Mouse (Mus musculus): ENCODE data around the gene Ehmt2.
A peak's percentile ranks its signal among the peaks of the same experiment; 100 is the strongest.
"Not testable (repeated sequence)": the region's sequence is repeated elsewhere in the genome, so short reads cannot be mapped to it uniquely, and the experiment has no call there.

The Ehmt2 gene

DNA sequence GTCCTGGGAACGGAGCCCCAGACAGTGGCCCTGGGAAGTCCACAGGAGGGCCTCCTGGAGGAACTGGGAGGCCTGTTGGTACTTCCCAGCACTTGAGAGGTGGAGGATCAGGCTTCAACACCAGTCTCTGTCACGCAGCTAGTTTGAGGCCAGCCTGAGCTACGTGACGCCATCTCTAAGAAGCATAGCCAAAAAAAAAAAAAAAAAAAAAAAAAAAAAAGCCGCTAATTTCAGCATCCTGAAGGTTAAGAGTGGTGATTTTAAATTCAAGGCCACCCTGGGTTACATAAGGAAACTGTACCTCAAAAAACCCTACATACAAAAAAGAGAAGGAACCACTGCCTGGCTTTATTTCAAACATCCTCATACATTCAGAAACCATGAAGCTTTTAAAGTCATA is 26.0 kb downstream of the Ehmt2 start:
- DNase-seq (ENCODE audit: low spot score in 2 of 2) = no peak

DNA sequence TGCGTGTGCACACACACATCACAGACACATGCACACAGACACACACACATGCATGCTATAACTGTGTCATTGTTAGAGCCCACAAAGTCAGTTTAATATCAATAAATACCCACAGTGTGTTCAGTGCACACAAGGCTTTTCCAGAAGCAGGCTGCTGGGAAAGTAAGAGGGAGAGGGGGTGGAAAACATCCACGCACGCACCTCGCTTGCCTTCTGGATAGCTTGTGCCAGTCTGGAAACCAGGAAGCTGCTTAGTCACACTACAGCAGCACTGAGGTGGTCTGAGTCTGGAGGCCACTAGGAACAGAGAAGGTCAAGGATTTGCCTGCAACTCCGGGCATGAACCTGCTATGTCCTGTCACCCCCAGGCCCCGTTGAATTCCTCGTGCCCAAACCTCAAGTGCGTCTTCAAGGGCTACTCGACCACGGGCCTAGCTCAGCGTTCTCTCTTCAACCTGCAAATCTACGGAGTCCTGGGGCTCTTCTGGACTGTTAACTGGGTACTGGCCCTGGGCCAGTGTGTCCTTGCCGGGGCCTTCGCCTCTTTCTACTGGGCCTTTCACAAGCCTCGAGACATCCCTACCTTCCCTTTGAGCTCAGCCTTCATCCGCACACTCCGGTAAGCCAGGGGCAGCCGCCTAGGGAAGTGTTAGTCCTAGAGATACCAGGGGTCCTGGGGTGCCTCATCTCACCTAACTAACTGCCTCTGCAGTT is 29.2 kb downstream of the Ehmt2 start:
- no peak for DNase-seq (ENCODE audit: low spot score in 2 of 2)

DNA sequence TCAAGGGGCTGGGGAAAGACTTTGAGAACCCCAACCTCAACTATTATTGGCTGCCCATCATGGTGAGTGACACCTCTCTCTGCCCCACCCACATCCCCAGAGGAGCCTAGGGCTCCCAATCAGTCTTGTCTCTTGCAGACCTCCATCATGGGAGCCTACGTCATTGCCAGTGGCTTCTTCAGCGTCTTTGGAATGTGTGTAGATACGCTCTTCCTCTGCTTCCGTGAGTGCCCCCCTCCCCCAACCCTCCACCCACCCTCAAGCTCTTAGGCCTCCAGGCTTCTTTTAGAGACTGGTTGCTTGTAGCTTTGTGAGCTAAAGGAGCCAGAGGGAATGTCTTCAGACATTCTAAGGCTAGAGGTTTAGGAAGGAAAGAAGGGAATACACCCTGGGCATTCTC is 30.6 kb downstream of the Ehmt2 start:
- no peak for DNase-seq (ENCODE audit: low spot score in 2 of 2)

DNA sequence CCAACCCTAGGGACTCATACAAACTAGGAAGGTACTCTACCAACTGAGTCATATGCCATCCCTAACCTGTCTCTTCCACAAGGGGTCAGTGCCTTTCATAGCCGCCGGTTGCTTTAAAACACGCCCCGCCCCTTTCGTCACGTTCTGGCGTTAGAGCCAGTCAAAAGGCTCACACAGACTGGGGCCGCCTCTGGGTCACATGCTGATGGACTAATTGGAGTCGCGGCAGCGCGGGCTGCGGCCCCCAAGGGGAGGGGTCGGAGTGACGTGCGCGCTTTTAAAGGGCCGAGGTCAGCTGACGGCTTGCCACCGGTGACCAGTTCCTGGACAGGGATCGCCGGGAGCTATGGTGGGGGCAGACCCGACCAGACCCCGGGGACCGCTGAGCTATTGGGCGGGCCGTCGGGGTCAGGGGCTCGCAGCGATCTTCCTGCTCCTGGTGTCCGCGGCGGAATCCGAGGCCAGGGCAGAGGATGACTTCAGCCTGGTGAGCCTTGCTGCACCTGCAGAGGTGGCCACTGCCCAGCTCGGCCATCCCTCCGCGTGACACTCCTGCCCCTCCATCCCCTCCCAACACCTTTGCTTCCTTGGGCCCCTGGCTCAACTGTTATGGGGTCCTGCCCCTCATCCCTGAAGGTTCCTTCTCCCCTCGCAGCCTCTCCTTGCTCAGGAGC is 32.9 kb downstream of the Ehmt2 start, which contains the start of gene Neu1:
TSS of gene Neu1 (plus strand) at position 193 of the 674 bp plus-strand sequence.
- DNase-seq (ENCODE audit: low spot score in 2 of 2) = peak; percentile 98

DNA sequence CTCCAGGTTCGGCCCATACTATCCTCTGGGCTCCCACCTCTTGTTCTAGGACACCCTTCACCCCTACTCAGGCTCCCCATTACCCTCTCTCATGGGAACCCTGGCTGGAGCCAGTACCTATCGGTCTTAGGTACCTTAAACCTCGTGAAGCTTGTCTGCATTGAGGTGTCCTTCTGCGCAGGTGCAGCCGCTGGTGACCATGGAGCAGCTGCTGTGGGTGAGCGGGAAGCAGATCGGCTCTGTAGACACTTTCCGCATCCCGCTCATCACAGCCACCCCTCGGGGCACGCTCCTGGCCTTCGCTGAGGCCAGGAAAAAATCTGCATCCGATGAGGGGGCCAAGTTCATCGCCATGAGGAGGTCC is 33.4 kb downstream of the Ehmt2 start:
- peak; percentile 48 to 52 for DNase-seq (ENCODE audit: low spot score in 2 of 2)

DNA sequence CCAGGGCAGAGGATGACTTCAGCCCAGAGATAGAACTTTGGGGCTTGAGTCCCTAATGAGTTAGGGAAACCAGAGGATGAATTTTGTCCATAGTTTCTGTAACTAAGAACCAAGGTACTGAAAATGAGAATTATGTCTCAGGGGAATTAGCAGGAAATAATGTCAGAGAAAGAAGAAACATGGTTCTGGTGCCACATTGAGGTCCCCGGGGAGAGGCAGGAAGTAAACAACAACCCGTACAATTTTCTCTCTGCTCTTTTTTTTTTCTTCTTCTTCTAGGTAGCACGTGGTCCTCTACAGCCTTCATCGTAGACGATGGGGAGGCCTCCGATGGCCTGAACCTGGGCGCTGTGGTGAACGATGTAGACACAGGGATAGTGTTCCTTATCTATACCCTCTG is 34.0 kb downstream of the Ehmt2 start:
- peak; percentile 60 to 72 for DNase-seq (ENCODE audit: low spot score in 2 of 2)

DNA sequence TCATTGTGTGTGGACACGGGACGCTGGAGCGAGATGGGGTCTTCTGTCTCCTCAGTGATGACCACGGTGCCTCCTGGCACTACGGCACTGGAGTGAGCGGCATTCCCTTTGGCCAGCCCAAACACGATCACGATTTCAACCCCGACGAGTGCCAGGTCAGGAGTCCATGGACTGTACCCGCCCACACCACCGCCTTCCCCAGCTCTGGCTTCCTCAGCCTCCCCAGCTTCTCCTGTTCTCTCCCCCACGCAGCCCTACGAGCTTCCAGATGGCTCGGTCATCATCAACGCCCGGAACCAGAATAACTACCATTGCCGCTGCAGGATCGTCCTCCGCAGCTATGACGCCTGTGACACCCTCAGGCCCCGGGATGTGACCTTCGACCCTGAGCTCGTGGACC is 35.8 kb downstream of the Ehmt2 start:
- DNase-seq (ENCODE audit: low spot score in 2 of 2) = no peak

DNA sequence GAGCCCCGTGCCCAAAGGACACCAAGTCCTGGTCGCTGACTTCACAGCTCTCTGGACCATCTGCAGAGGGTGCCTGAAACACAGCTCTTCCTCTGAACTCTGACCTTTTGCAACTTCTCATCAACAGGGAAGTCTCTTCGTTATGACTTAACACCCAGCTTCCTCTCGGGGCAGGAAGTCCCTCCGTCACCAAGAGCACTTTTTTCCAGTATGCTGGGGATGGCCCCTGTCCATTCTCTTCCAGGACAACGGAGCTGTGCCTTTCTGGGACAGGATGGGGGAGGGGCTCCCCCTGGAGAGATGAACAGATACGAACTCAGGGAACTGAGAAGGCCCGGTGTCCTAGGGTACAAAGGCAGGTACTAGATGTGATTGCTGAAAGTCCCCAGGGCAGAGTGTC is 36.6 kb downstream of the Ehmt2 start:
- DNase-seq (ENCODE audit: low spot score in 2 of 2) = peak in 1 of 2 experiments; percentile 27

DNA sequence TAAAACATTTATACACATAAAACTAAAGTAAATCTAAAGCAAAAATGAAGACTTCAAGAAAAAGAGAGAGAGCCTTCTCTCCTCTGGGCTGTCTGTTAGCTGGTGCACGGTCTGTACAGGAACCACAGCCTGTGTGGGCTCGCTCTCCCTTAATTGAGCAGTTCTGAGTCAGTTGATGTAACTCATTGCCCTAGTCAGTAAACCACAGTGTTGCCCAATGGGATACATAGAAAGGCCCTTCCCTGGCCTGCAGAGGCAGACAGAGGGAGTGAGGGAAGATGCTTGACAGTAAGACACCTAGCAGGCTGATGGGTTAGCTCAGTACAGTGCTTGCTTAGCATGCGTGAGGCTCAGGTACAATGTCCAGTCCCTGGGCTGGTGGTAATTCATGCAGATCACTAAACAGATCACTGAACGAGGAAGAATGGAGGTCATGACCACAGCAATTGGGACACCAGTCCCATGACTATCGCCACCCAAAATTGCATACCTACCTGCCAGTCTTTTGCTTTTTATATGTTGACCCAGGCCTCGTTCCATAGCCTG is 39.8 kb downstream of the Ehmt2 start:
- no peak for DNase-seq (ENCODE audit: low spot score in 2 of 2)

DNA sequence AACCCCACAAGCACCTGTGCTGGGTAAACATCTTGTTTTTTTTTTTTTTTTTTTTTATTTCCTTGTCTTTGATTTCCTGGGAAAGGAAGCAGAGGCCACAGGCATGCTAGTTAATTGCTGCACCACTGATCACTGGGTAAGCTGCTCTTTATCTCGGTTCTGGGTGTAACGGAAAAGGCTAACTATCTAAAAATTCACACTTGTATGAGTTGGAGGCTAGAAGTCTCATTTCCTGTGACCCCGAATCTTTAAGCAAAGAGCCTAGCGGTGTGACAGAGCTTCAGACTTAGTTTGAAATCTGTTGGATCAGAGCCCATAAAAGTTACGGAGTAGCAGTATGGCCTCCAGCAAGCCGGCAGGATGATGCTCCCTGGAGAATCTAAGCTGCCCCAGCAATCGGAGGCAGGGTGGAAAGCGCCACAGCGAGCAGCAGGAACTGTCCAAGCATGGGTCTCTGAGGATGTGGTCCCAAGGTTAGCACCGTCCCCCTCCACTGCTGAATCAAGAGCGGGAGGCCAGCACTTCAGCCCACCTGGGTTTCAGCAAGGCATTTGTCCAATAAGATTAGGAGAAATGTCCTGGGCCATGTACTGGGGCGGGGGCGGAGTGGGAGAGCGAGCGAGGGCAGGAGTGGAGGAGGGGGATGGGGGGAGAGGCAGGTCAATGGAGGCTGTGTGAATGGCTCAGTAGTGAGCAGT is 43.2 kb downstream of the Ehmt2 start:
- DNase-seq (ENCODE audit: low spot score in 2 of 2) = no peak

DNA sequence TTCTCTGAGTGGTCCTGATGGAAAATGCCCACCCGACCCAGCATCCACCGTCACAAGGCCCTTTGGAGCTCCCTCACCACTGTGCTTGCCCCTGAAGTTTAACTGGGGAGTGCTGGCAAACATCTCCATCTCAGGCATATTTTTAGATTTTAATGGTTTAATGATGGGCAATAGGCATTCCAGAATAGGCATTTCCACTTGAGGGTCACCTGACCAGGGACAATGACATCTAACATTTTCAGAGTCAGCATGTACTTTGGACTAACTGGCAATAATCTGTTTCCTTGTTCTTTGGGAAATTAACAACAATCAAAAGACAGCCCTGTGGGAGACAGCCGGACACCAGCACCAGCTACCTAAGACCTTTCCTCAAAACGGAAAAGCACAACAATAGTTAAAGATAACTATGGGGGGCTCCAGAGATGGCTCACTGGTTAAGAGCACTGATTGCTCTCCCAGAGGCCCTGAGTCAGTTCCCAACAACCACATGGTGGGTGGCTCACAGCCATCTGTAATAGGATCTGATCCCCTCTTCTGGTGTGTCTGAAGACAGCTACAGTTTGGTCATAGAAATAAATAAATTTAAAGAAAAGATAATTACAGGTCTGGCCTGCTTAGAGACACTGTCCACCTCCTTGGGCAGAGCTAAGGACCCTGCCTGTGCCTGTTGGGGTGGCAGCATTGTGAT is 45.0 kb downstream of the Ehmt2 start:
- DNase-seq (ENCODE audit: low spot score in 2 of 2) = no peak

DNA sequence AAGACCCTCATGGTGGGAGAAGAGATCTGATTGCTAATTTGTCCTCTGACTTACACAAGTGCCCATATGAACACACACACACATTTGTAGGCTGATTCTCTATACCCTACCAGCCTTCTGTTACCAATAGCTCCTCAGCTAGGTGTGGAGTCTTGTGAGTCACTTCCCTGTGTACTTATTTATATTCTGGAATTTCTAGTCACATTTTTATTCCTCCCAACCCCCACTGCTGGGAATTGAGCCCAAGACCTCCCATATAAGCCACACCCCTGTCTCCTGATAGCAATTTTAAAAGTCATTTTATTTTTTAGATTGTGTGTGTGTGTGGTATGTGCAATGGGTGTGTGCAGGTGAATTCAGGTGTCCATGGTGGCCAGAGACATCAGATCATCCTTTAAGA is 46.1 kb downstream of the Ehmt2 start:
- DNase-seq (ENCODE audit: low spot score in 2 of 2) = no peak

DNA sequence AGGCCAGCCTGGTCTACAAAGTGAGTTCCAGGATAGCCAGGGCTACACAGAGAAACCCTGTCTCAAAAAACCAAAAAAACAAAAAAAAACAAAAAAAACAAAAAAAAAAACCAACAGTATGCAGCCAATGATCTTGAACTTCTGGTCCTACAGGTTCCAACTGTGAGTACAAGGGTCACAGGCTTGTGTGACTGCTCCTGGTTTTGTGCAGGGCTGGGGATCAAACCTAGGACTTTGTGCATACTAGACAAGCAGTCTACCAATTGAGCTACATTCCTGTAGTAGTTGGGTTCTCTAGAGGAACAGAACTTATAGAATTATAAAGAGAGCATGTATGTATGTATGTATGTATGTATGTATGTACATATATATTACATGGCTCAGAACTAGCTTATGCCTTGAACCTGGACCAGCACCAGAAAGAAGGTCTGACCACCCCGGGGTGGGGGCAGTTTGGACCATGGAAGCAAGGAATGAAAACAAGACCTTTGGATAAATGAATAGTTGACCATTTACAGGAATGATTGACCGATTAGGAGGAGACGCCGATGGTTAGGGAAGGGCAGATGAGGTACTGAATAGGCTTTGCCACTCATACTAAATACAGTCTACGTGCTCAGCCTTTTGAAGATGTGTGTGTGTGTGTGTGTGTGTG is 48.3 kb downstream of the Ehmt2 start:
- no peak for DNase-seq (ENCODE audit: low spot score in 2 of 2)

DNA sequence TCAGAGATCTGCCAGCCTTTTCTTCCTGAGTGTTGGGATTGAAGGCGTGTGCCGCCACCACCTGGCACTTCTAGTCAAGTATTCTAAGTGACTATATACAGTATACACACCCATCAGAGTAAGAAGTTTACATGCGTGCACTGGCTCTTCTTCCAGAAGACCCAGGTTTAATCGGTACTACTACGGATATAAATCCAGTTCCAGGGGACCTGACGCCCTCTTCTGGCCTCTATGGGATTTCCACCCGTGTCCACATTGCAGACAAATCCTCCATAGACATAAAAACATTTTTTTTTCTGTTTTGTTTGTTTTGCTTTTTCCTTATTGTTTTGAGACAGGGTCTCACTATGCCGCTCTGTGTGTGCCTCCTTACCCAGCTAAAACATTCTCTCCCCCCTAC is 49.3 kb downstream of the Ehmt2 start:
- DNase-seq (ENCODE audit: low spot score in 2 of 2) = no peak

DNA sequence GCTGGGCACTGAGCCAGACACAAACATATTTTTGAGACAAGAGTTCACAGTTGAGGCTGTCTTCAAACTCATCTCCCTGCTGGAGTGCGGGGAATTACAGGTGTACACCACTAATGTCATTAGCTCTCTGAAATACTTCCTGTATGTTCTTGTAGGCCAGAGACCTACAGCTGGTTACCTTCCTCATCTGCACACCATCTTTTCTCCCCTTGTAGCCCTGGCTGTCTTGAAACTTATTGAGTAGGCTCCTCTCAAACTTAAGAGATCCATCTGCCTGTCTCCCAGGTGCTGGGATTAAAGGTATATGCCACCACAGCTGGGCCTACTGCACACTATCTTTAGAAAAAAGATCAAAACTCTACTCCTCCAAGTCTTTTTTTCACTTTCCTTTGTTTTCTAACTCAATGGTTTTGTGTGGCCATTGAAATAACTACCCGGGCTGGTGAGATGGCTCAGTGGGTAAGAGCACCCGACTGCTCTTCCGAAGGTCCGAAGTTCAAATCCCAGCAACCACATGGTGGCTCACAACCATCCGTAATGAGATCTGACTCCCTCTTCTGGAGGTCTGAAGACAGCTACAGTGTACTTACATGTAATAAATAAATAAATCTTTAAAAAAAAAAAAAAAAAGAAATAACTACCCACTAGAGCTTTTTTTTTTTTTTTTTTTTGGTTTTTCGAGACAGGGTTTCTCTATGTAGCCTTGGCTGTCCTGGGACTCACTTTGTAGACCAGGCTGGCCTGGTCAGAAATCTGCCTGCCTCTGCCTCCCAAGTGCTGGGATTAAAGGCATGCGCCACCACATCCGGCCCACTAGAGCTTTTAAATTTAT is 50.7 kb downstream of the Ehmt2 start:
- not testable (repeated sequence) for DNase-seq (ENCODE audit: low spot score in 2 of 2)

DNA sequence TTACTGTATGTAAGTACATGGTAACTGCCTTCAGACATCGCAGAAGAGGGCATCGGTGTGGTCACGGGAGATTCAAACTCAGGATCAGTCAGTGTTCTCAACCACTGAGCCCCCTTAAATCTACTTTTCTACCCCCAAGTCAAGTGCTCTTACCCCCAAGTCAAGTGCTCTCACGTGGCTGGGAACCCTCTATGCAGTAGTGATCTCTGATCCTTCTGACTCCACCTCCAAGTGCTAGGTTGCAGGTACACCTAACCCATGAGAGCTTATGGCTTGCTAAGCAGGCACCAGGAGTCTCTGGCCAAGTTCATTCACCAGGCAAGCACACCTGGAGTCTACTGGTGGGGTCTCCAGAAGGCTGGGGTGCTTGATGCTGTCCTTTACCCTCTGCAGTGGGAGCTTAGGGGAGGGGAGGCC is 51.3 kb downstream of the Ehmt2 start:
- no peak for DNase-seq (ENCODE audit: low spot score in 2 of 2)

DNA sequence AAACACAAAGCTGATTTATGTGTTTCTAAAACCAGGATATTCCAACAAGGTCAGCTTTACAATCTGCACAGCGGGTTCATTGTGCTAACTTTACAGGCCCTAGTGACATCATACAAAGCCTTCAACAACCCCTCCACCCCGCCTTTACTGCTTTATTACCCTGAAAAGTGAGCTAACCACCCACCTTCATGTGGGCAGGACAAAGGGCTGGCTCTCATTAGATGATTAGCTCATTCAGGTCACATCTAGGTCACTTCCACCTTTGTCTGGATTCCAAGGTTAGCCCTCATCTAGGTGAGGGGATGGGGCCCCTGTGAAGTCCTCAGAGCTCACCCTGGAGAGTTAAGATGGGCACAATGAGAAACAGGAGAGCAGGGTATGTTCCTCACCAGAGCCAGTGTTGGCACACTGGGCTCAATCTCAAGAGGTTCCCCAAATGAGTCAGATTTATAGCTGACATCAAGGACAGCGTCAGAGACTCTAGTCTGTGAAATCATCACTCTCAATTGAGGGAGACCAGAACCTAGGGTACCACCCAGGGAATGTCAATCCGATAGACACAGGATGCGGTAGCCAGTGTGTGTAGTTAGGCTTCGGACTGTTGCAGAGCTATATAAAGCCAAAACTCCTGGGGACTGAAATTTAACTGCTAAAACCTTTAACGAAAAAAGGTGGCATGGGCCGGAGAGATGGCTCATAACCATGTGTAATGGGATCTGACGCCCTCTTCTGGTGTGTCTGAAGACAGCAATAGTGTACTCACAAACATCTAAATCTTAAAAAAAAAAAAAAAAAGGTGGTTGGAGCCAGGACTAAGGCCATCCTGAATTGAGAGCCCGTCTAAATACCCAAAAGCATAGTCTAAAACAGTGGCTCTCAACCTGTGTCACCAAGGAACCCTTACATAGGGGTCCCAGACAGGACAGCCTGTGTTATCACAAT is 52.5 kb downstream of the Ehmt2 start:
- no peak for DNase-seq (ENCODE audit: low spot score in 2 of 2)

DNA sequence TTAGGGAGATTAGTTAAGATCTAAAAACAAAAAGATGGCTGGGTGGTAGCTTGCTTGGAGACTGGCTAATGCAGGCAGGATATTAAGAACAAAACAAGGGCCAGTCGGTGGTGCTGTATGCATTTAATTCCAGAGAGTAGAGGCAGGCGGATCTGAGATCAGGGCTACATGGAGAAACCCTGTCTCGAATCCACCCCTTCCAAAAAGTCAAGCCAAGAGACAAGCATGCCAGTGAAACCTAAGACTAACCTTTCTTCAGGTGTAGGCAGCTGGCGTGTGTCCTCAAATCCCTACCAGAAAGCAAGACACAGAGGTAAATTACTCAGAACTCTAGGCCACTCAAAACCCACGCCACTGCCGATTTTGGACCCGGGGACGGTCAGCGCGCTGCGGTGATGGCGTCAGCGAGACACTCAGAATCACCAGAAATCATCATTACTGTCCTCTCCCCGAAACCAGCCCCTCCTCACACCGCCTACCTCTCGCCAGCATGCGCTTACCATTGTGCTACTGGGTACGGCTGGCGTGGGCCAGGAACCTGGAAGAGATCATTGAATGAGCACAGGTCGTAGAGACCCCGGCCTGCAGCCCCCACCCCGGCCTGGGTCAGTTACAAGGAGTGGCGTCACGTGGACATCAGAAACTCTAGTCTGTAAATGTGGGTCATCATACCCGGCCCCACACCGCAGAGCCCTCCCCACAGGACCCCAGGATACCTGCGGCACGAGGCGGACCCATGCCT is 53.5 kb downstream of the Ehmt2 start:
- DNase-seq (ENCODE audit: low spot score in 2 of 2) = no peak

All from spleen, postnatal 36 days (tissue).